Mouse (Mus musculus): ENCODE measurements around the gene Mylk.
"Not testable (repeated sequence)": the region's sequence is repeated elsewhere in the genome, so short reads cannot be mapped to it uniquely, and the experiment has no call there.

The Mylk gene

GRCm38 (mm10) chr16:34745065-34745585, at the start of gene Mylk:
TSS of gene Mylk (plus strand) at chr16:34745210.
- in situ Hi-C loops (cut with MseI, MboI), result no loop called here

- in situ Hi-C loops (cut with MseI, MboI), result not testable (repeated sequence)
These were observed 46.3 kb upstream of the Mylk start for GRCm38 (mm10) chr16:34698721-34699120.

GRCm38 (mm10) chr16:34700165-34700827, 44.7 kb upstream of the Mylk start:
- in situ Hi-C loops (cut with MseI, MboI), result loop anchor here in 1 of 2 experiments (5.0 kb wide), 1 partner anchor 33 kb away; no protein-coding TSS in a partner anchor

GRCm38 (mm10) chr16:34700828-34701216, 44.2 kb upstream of the Mylk start:
- in situ Hi-C loops (cut with MseI, MboI), result loop anchor here in 1 of 2 experiments (5.0 kb wide), 1 partner anchor 34 kb away; no protein-coding TSS in a partner anchor

- in situ Hi-C loops (cut with MseI, MboI), result no loop called here
These were observed 39.0 kb upstream of the Mylk start for GRCm38 (mm10) chr16:34706019-34706418.

- in situ Hi-C loops (cut with MseI, MboI), result no loop called here
These were observed 38.5 kb upstream of the Mylk start for GRCm38 (mm10) chr16:34706487-34706946.

GRCm38 (mm10) chr16:34711481-34711880, 33.5 kb upstream of the Mylk start:
- in situ Hi-C loops (cut with MseI, MboI), result no loop called here

GRCm38 (mm10) chr16:34725156-34725555, 19.9 kb upstream of the Mylk start:
- in situ Hi-C loops (cut with MseI, MboI), result no loop called here

- in situ Hi-C loops (cut with MseI, MboI), result not testable (repeated sequence)
These were observed 16.4 kb upstream of the Mylk start for GRCm38 (mm10) chr16:34728610-34729009.

GRCm38 (mm10) chr16:34729371-34729770, 15.6 kb upstream of the Mylk start:
- in situ Hi-C loops (cut with MseI, MboI), result no loop called here

GRCm38 (mm10) chr16:34738656-34739233, 6.3 kb upstream of the Mylk start:
- in situ Hi-C loops (cut with MseI, MboI), result no loop called here

GRCm38 (mm10) chr16:34742930-34743329, 2.1 kb upstream of the Mylk start:
- in situ Hi-C loops (cut with MseI, MboI), result no loop called here

GRCm38 (mm10) chr16:34748081-34748720, 3.2 kb downstream of the Mylk start:
- in situ Hi-C loops (cut with MseI, MboI), result no loop called here

GRCm38 (mm10) chr16:34749536-34749935, 4.5 kb downstream of the Mylk start:
- in situ Hi-C loops (cut with MseI, MboI), result no loop called here

- in situ Hi-C loops (cut with MseI, MboI), result no loop called here
These were observed 7.0 kb downstream of the Mylk start for GRCm38 (mm10) chr16:34752026-34752425.

- in situ Hi-C loops (cut with MseI, MboI), result no loop called here
These were observed 8.0 kb downstream of the Mylk start for GRCm38 (mm10) chr16:34752977-34753376.

GRCm38 (mm10) chr16:34756991-34757390, 12.0 kb downstream of the Mylk start:
- in situ Hi-C loops (cut with MseI, MboI), result no loop called here

- in situ Hi-C loops (cut with MseI, MboI), result no loop called here
These were observed 13.2 kb downstream of the Mylk start for GRCm38 (mm10) chr16:34758205-34758604.

GRCm38 (mm10) chr16:34763959-34764591, 19.1 kb downstream of the Mylk start:
- in situ Hi-C loops (cut with MseI, MboI), result no loop called here

GRCm38 (mm10) chr16:34765666-34766065, 20.7 kb downstream of the Mylk start:
- in situ Hi-C loops (cut with MseI, MboI), result no loop called here

- in situ Hi-C loops (cut with MseI, MboI), result no loop called here
These were observed 21.2 kb downstream of the Mylk start for GRCm38 (mm10) chr16:34766193-34766592.

GRCm38 (mm10) chr16:34767443-34767842, 22.4 kb downstream of the Mylk start:
- in situ Hi-C loops (cut with MseI, MboI), result no loop called here

Data from mouse trophoblast stem cell (cell line).